Comparison of ENCODE assay signal across 8 mouse cellular contexts in the genomic region with DNA sequence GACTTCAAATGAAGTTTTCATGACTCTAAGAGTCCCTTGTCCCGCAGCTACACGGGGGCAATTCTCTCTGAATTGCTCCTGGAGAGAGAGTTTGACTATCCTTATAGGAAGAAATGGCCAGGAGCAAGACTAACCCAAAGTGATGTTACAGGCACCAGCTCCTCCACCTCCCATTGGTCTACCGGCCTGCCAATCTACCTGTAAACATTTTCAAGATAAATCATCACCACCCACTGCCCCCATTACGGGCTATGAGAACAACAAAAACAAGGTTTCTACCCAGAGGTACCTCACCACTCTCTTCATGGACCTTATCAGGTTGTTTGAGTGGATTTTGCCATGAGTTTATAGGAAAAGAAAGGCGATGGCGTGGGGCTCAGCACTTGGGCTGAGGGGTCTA. TPM values are rescaled to one million over a fixed set of nuclear protein-coding genes. Genes with fewer than 3 reads are reported as not detected.
DNase-seq lines count a peak whose midpoint lies in the region; ATAC-seq and TF ChIP-seq lines count a peak whose summit lies in the region.

No protein-coding gene starts in this region.

- no peaks in the 10 kb centered on the region for H3K9me3 ChIP-seq in embryonic facial prominence, embryonic 12.5 days
- H3K9me3 ChIP-seq in hindbrain, embryonic 15.5 days = no peaks in the 10 kb centered on the region
- no peaks in the 10 kb centered on the region for H3K9me3 ChIP-seq in liver, embryonic 12.5 days (replicated peaks)

- peak overlapping the region; percentile 99 for H3K4me2 ChIP-seq in embryonic facial prominence, embryonic 12.5 days (replicated peaks)
- peak overlapping the region; percentile 99 for H3K4me2 ChIP-seq in hindbrain, embryonic 15.5 days
- H3K4me2 ChIP-seq in liver, embryonic 12.5 days = peak overlapping the region; percentile 88

- no peak for ATAC-seq in embryonic facial prominence, embryonic 12.5 days (ENCODE audit: insufficient number of reproducible peaks, insufficient read depth, low FRiP score, low TSS enrichment)
- no peak for ATAC-seq in hindbrain, embryonic 15.5 days (ENCODE audit: low FRiP score, low read depth)
- no peak for ATAC-seq in liver, embryonic 12.5 days

- peak overlapping the region; percentile 63 for H3K4me3 ChIP-seq in embryonic facial prominence, embryonic 12.5 days
- peak overlapping the region; percentile 53 for H3K4me3 ChIP-seq in hindbrain, embryonic 15.5 days
- H3K4me3 ChIP-seq in liver, embryonic 12.5 days = peak overlapping the region; percentile 62
- H3K4me3 ChIP-seq in thymus, adult 2 months (ENCODE audit: control insufficient read depth, insufficient read depth, low read length) = peak overlapping the region; percentile 88

- peaks cover 15% of the 10 kb centered on the region for H3K4me1 ChIP-seq in embryonic facial prominence, embryonic 12.5 days
- peaks cover 23% of the 10 kb centered on the region for H3K4me1 ChIP-seq in hindbrain, embryonic 15.5 days (replicated peaks)
- peaks cover 39% of the 10 kb centered on the region for H3K4me1 ChIP-seq in liver, embryonic 12.5 days
- peaks cover 23% of the 10 kb centered on the region for H3K4me1 ChIP-seq in thymus, adult 2 months (replicated peaks; ENCODE audit: control insufficient read depth, insufficient read depth, low read length)

- peak; percentile 82 for DNase-seq in CD4-positive, CD25-positive, alpha-beta regulatory T cell, adult 2 months (ENCODE audit: low read depth, low spot score)
- DNase-seq in thymus, adult 2 months = peak; percentile 69
- DNase-seq in layer of hippocampus, adult 8-10 months (ENCODE audit: low spot score in 2 of 2) = no peak
- DNase-seq in adrenal gland, adult 18-20 months (ENCODE audit: low spot score in 2 of 2) = no peak
- no peak for DNase-seq in gastrocnemius, postnatal 14 days

- TF ChIP-seq POLR2A in thymus, adult 2 months (IDR thresholded peaks at IDR 0.05; ENCODE audit: control insufficient read depth, extremely low read depth, insufficient read depth, low read length, poor library complexity) = no peak

- WGBS in embryonic facial prominence, embryonic 12.5 days = 35% methylated on average over 6 of the region's 6 CpGs
- 44% methylated on average over 6 of the region's 6 CpGs for WGBS in hindbrain, embryonic 15.5 days
- 11% methylated on average over 6 of the region's 6 CpGs for WGBS in liver, embryonic 12.5 days (ENCODE audit: insufficient replicate concordance)
- WGBS in thymus, adult 2 months = 4% methylated on average over 6 of the region's 6 CpGs

- intact Hi-C loops in gastrocnemius, postnatal 14 days (cut with DNase I; ENCODE audit: low total_unique reads) = no loop called here

- no peak overlapping the region for H3K27ac ChIP-seq in embryonic facial prominence, embryonic 12.5 days
- H3K27ac ChIP-seq in hindbrain, embryonic 15.5 days (replicated peaks) = no peak overlapping the region
- no peak overlapping the region for H3K27ac ChIP-seq in liver, embryonic 12.5 days
- peak overlapping the region; percentile 17; the same call in 1 of the 2 replicates for H3K27ac ChIP-seq in thymus, adult 2 months (ENCODE audit: control insufficient read depth, insufficient read depth, low read length)

- no peak for TF ChIP-seq CTCF in thymus, adult 2 months (IDR thresholded peaks at IDR 0.05; ENCODE audit: borderline replicate concordance, control insufficient read depth, extremely low read depth, insufficient read depth, low read length, poor library complexity)

- peaks cover 12% of the 10 kb centered on the region for H3K27me3 ChIP-seq in embryonic facial prominence, embryonic 12.5 days
- H3K27me3 ChIP-seq in hindbrain, embryonic 15.5 days = peaks cover 12% of the 10 kb centered on the region; the same call in 1 of the 2 replicates
- H3K27me3 ChIP-seq in liver, embryonic 12.5 days (replicated peaks) = peaks cover 33% of the 10 kb centered on the region
- no peaks in the 10 kb centered on the region for H3K27me3 ChIP-seq in thymus, adult 2 months (ENCODE audit: control insufficient read depth, insufficient read depth, low read length)

- H3K36me3 ChIP-seq in embryonic facial prominence, embryonic 12.5 days = no peaks in the 10 kb centered on the region
- no peaks in the 10 kb centered on the region for H3K36me3 ChIP-seq in hindbrain, embryonic 15.5 days
- H3K36me3 ChIP-seq in liver, embryonic 12.5 days = no peaks in the 10 kb centered on the region
- no peaks in the 10 kb centered on the region for H3K36me3 ChIP-seq in thymus, adult 2 months (ENCODE audit: control insufficient read depth, insufficient read depth, low read length)

- H3K9ac ChIP-seq in embryonic facial prominence, embryonic 12.5 days = no peak overlapping the region
- H3K9ac ChIP-seq in hindbrain, embryonic 15.5 days = no peak overlapping the region
- peak overlapping the region; percentile 60; the same call in 1 of the 2 replicates for H3K9ac ChIP-seq in liver, embryonic 12.5 days

RNA-seq across cellular contexts. Expression of gene Egln3, which starts 1.4 kb away (rescaled TPM):
- polyA plus RNA-seq in embryonic facial prominence, embryonic 12.5 days (2016; fragmentation: Nextera tagmentation; extraction: Ambion mirVana) = 4.2 TPM in 2 replicates
- 7.4 TPM in 2 replicates for polyA plus RNA-seq in hindbrain, embryonic 15.5 days (2015; fragmentation: Nextera tagmentation; extraction: Ambion mirVana)
- 3.5 and 3.8 TPM in 2 replicates for polyA plus RNA-seq in liver, embryonic 12.5 days (2016; fragmentation: Nextera tagmentation; extraction: Ambion mirVana)
- polyA plus RNA-seq in thymus, adult 2 months (2012; rRNA removed) = 22.2 and 26.1 TPM in 2 replicates
- total RNA-seq in layer of hippocampus, adult 8-10 months (2022) = 1 to 10 TPM; 4.4 to 7.1 (median 5.3) TPM
- total RNA-seq in adrenal gland, adult 18-20 months (2021) = 10 to 100 TPM in 1 of 2 experiments, 1 to 10 TPM in 1; 7.8 to 11.4 TPM
- total RNA-seq in gastrocnemius, postnatal 14 days (2021) = 10 to 100 TPM; 14.0 to 14.1 TPM

Comparison
In these comparisons a context has a peak if more than half of its experiments do, and no peak if none do; other contexts are left out.
1. DNase-seq: peak in CD4-positive, CD25-positive, alpha-beta regulatory T cell, adult 2 months (single experiment) and thymus, adult 2 months (single experiment); none in layer of hippocampus, adult 8-10 months (0 of 2), adrenal gland, adult 18-20 months (0 of 2) and gastrocnemius, postnatal 14 days (single experiment).
2. Peak in every context shown above with its lines, with median percentiles within 50 percentile points of each other: H3K4me2 ChIP-seq and H3K4me3 ChIP-seq.